7 mouse cellular contexts compared by ENCODE assay signal in the genomic region with DNA sequence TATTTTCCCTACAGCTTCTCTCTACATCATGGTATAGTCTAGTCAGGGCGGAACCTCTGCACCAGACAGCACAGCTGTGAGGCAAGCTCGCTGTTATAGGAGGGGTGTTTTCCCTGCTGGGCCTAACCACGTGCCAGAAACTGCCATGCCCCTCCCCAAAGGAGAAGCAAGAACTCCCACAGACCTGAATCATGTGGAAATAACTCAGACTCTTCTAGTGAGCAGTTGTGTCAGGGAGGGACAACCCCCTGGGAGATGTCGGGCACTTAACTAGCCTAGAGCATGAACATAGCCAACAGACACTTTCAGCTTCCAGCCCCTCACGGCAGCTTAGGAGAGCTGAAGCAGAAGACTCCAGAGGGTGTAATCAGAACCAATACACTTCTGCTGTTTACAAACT. TPM values are rescaled to one million over a fixed set of nuclear protein-coding genes. Genes with fewer than 3 reads are reported as not detected.
A peak's percentile ranks its signal among the peaks of the same experiment; 100 is the strongest.
DNase-seq lines count a peak whose midpoint lies in the region; ATAC-seq and TF ChIP-seq lines count a peak whose summit lies in the region.

No protein-coding gene starts in this region.

- TF ChIP-seq CTCF in lung, postnatal 0 days (IDR thresholded peaks at IDR 0.05): no peak
- TF ChIP-seq CTCF in embryonic fibroblast, embryonic 13.5 days (IDR thresholded peaks at IDR 0.05; ENCODE audit: borderline replicate concordance, insufficient read depth, low read length): no peak

- no peaks in the 10 kb centered on the region for H3K9me3 ChIP-seq in lung, postnatal 0 days (ENCODE audit: low read length)
- H3K9me3 ChIP-seq in intestine, embryonic 15.5 days: no peaks in the 10 kb centered on the region
- H3K9me3 ChIP-seq in stomach, embryonic 14.5 days (ENCODE audit: control insufficient read depth, low read depth, low read length): no peaks in the 10 kb centered on the region
- H3K9me3 ChIP-seq in liver, embryonic 11.5 days (ENCODE audit: control insufficient read depth, low read length): no peaks in the 10 kb centered on the region

- no peak overlapping the region for H3K4me2 ChIP-seq in lung, postnatal 0 days (replicated peaks; ENCODE audit: low read depth, low read length)
- H3K4me2 ChIP-seq in intestine, embryonic 15.5 days (replicated peaks): no peak overlapping the region
- no peak overlapping the region for H3K4me2 ChIP-seq in stomach, embryonic 14.5 days (replicated peaks; ENCODE audit: low read depth, low read length)
- no peak overlapping the region for H3K4me2 ChIP-seq in liver, embryonic 11.5 days

- ATAC-seq in lung, postnatal 0 days: peak; percentile 38
- ATAC-seq in intestine, embryonic 15.5 days: peak; percentile 70
- peak; percentile 56; the same call in 1 of the 2 replicates for ATAC-seq in stomach, embryonic 14.5 days (ENCODE audit: insufficient number of reproducible peaks, insufficient read depth, low FRiP score, low read depth)
- ATAC-seq in liver, embryonic 11.5 days (replicated peaks; ENCODE audit: low FRiP score): no peak

- H3K27ac ChIP-seq in lung, postnatal 0 days (ENCODE audit: low read length): no peak overlapping the region
- H3K27ac ChIP-seq in embryonic fibroblast, embryonic 13.5 days (ENCODE audit: insufficient read depth, low read length): peak overlapping the region; percentile 69
- H3K27ac ChIP-seq in intestine, embryonic 15.5 days: no peak overlapping the region
- H3K27ac ChIP-seq in stomach, embryonic 14.5 days (ENCODE audit: low read length): no peak overlapping the region
- H3K27ac ChIP-seq in liver, embryonic 11.5 days (ENCODE audit: low read depth, low read length): no peak overlapping the region

- no peak for TF ChIP-seq POLR2A in embryonic fibroblast, embryonic 13.5 days (IDR thresholded peaks at IDR 0.05; ENCODE audit: low read depth, low read length)

- TF ChIP-seq EP300 in lung, postnatal 0 days (IDR thresholded peaks at IDR 0.05): no peak

- no peaks in the 10 kb centered on the region for H3K36me3 ChIP-seq in lung, postnatal 0 days (ENCODE audit: insufficient read depth, low read length)
- H3K36me3 ChIP-seq in intestine, embryonic 15.5 days: no peaks in the 10 kb centered on the region
- no peaks in the 10 kb centered on the region for H3K36me3 ChIP-seq in stomach, embryonic 14.5 days (ENCODE audit: control insufficient read depth, insufficient read depth, low read length)
- H3K36me3 ChIP-seq in liver, embryonic 11.5 days (ENCODE audit: control insufficient read depth, insufficient read depth, low read length): no peaks in the 10 kb centered on the region

- no peaks in the 10 kb centered on the region for H3K27me3 ChIP-seq in lung, postnatal 0 days (replicated peaks; ENCODE audit: insufficient read depth, low read length)
- H3K27me3 ChIP-seq in intestine, embryonic 15.5 days (replicated peaks): peaks cover 6% of the 10 kb centered on the region
- H3K27me3 ChIP-seq in stomach, embryonic 14.5 days (ENCODE audit: control insufficient read depth, insufficient read depth, low read length): no peaks in the 10 kb centered on the region
- peaks cover 11% of the 10 kb centered on the region for H3K27me3 ChIP-seq in liver, embryonic 11.5 days (replicated peaks; ENCODE audit: control insufficient read depth, insufficient read depth, low read length)

- DNase-seq in lung, postnatal 0 days (ENCODE audit: low spot score): no peak
- DNase-seq in lung, postnatal 25 days (ENCODE audit: low spot score): no peak
- no peak for DNase-seq in layer of hippocampus, adult 9-11 months
- DNase-seq in liver, embryonic 11.5 days (ENCODE audit: low spot score): no peak

- no peak overlapping the region for H3K9ac ChIP-seq in lung, postnatal 0 days (replicated peaks; ENCODE audit: low read depth)
- H3K9ac ChIP-seq in intestine, embryonic 15.5 days: no peak overlapping the region
- H3K9ac ChIP-seq in stomach, embryonic 14.5 days (replicated peaks; ENCODE audit: low read depth, low read length): no peak overlapping the region
- no peak overlapping the region for H3K9ac ChIP-seq in liver, embryonic 11.5 days (ENCODE audit: low read depth, low read length)

- no peaks in the 10 kb centered on the region for H3K4me1 ChIP-seq in lung, postnatal 0 days (ENCODE audit: insufficient read depth, low read depth, low read length)
- peaks cover 21% of the 10 kb centered on the region for H3K4me1 ChIP-seq in embryonic fibroblast, embryonic 13.5 days (ENCODE audit: control insufficient read depth, insufficient read depth, low read length)
- H3K4me1 ChIP-seq in intestine, embryonic 15.5 days (replicated peaks): 0 out of 2 replicates have a peak, but pooled peaks cover 8% of the 10 kb centered on the region
- H3K4me1 ChIP-seq in stomach, embryonic 14.5 days (ENCODE audit: control insufficient read depth, insufficient read depth, low read length): no peaks in the 10 kb centered on the region
- no peaks in the 10 kb centered on the region for H3K4me1 ChIP-seq in liver, embryonic 11.5 days (replicated peaks; ENCODE audit: control insufficient read depth, insufficient read depth, low read length)

- no peak overlapping the region for H3K4me3 ChIP-seq in lung, postnatal 0 days (ENCODE audit: low read depth, low read length)
- H3K4me3 ChIP-seq in embryonic fibroblast, embryonic 13.5 days (ENCODE audit: insufficient read depth, low read length): no peak overlapping the region
- no peak overlapping the region for H3K4me3 ChIP-seq in intestine, embryonic 15.5 days (replicated peaks)
- H3K4me3 ChIP-seq in stomach, embryonic 14.5 days (ENCODE audit: low read depth, low read length): no peak overlapping the region
- H3K4me3 ChIP-seq in liver, embryonic 11.5 days (ENCODE audit: low read depth, low read length): no peak overlapping the region

- WGBS in lung, postnatal 0 days: 35% methylated on average over 5 of the region's 5 CpGs
- 25% methylated on average over 5 of the region's 5 CpGs for WGBS in intestine, embryonic 15.5 days
- 23% methylated on average over 5 of the region's 5 CpGs for WGBS in stomach, embryonic 14.5 days
- 51% methylated on average over 5 of the region's 5 CpGs for WGBS in liver, embryonic 11.5 days

RNA-seq across cellular contexts. Expression of gene Amotl1, which starts 13.1 kb away (rescaled TPM):
- polyA plus RNA-seq in lung, postnatal 0 days (2015; fragmentation: Nextera tagmentation; extraction: Ambion mirVana): 12.9 and 14.3 TPM in 2 replicates
- 61.2 and 63.1 TPM in 2 replicates for polyA plus RNA-seq in embryonic fibroblast, embryonic 13.5 days (2011; ENCODE audit: insufficient read length, low read depth, missing spikeins)
- 10.1 and 11.7 TPM in 2 replicates for polyA plus RNA-seq in intestine, embryonic 15.5 days (2015; fragmentation: Nextera tagmentation; extraction: Ambion mirVana)
- polyA plus RNA-seq in stomach, embryonic 14.5 days (2014; fragmentation: Nextera tagmentation; extraction: Ambion mirVana): 31.8 and 35.3 TPM in 2 replicates
- polyA plus RNA-seq in liver, embryonic 11.5 days (2014; fragmentation: Nextera tagmentation; extraction: Ambion mirVana): 8.5 and 9.5 TPM in 2 replicates
